Mouse (Mus musculus): ENCODE measurements at regions not wholly inside any gene's neighbourhood (a gene's known extent, or its start where the extent isn't known, plus 50 kb on each side); places are given as distances from the start of the nearest gene placed in this dataset.
A peak's percentile ranks its signal among the peaks of the same experiment; 100 is the strongest.

DNA sequence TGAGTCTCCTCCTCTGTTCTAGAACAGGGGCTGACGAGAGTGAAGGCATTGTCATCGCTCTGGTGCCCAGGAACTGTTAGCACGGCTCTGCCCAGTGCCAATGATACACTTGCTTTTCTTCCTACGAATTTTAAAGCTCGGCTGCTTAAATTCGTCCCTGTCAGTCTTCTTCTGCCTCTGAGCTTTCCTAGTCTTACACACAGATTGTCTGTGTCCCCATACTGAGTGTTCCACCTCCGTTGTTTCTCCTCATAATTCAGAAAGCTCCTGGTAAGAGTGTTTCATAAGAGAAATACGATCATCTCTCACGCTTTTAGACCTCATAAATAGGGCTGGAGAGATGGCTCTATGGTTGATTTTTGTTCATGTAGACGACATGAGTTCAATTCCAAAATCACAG is 282.9 kb upstream of the Rnf219 start:
- no peaks in the 10 kb centered on the region for H3K4me1 ChIP-seq (ENCODE audit: control insufficient read depth, insufficient read depth, low read length)

DNA sequence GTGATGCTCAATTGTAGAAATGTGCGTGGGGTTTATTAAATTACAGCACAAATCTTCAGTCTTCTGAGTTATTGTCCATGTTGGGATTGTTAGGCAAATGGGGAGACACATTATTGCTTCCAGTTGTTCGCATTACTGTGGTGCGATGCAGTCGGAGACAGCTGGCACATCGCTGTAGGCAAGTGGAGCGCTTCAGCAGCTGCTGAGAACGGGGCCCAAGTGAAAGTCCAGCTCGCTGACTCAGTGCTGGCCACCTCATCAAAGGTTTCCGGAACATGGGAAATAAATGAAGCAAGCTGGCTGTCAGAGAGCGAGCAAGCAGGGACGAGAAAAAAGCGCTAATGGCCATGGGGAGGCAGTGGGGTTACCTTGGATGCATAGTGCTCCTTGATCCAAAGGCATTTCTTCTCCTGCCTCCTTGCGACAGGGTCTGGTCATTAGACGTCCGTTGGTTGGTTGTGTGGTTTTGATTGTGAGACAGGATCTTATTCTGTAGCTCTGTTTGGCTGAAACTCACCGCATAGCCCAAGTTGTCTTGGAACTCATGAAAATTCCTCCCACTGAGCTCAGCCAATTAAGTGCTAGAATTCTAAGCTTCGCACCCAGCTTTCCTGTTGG is 274.0 kb upstream of the Rnf219 start:
- H3K79me2 ChIP-seq (ENCODE audit: control insufficient read depth, insufficient read depth, low read length) = no peaks in the 10 kb centered on the region
- WGBS = 85% methylated on average over 17 of the region's 17 CpGs
- DNase-seq (ENCODE audit: extremely low read depth, low read depth, low spot score) = no peak
- H3K4me3 ChIP-seq (ENCODE audit: insufficient read depth, low read depth, low read length) = no peak overlapping the region
- no peak overlapping the region for H3K9ac ChIP-seq (ENCODE audit: low read depth, low read length)
- H3K36me3 ChIP-seq (ENCODE audit: control insufficient read depth, insufficient read depth, low read length) = no peaks in the 10 kb centered on the region
- H3K27me3 ChIP-seq (ENCODE audit: control insufficient read depth, insufficient read depth, low read length) = no peaks in the 10 kb centered on the region
- H3K27ac ChIP-seq (replicated peaks; ENCODE audit: insufficient read depth, low read depth, low read length) = no peak overlapping the region
- TF ChIP-seq CTCF (IDR thresholded peaks at IDR 0.05; ENCODE audit: low read depth, low read length) (no peak), POLR2A (IDR thresholded peaks at IDR 0.05; ENCODE audit: extremely low read depth, insufficient read depth, low read length) (no peak)
- H3K4me1 ChIP-seq (ENCODE audit: control insufficient read depth, insufficient read depth, low read length) = no peaks in the 10 kb centered on the region

More for the DNA sequence above, 282.9 kb upstream of the Rnf219 start:
- 78% methylated on average over 10 of the region's 10 CpGs for WGBS
- no peak for TF ChIP-seq CTCF (IDR thresholded peaks at IDR 0.05; ENCODE audit: low read depth, low read length)
- no peak for TF ChIP-seq POLR2A (IDR thresholded peaks at IDR 0.05; ENCODE audit: extremely low read depth, insufficient read depth, low read length)
- Histone ChIP-seq H3K36me3 (ENCODE audit: control insufficient read depth, insufficient read depth, low read length) (no peaks in the 10 kb centered on the region), H3K27me3 (ENCODE audit: control insufficient read depth, insufficient read depth, low read length) (no peaks in the 10 kb centered on the region), H3K27ac (replicated peaks; ENCODE audit: insufficient read depth, low read depth, low read length) (no peak overlapping the region), H3K9ac (ENCODE audit: low read depth, low read length) (no peak overlapping the region), H3K4me3 (ENCODE audit: insufficient read depth, low read depth, low read length) (no peak overlapping the region), H3K79me2 (ENCODE audit: control insufficient read depth, insufficient read depth, low read length) (no peaks in the 10 kb centered on the region)
- DNase-seq (ENCODE audit: extremely low read depth, low read depth, low spot score) = no peak

DNA sequence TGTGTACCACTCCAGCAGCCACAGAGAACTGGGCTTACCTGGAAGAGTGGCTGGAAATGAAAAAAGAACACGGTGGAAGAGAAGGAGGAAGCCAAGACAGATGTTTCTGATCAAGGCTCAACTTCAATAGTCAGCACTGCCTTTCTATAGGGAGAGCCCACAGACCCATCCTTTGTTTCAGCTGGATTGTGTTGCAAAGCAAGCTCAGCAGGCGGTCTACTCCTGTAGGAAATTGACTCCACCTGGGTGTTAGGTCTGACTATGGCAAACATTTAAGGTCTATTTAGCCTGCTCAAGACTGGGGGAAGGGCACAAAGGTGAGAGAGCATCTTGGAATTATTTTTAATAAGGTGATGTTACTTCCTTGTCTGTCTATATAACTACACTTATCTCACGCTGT is 266.9 kb upstream of the Rnf219 start:
- 56% methylated on average over 3 of the region's 3 CpGs for WGBS
- no peaks in the 10 kb centered on the region for H3K36me3 ChIP-seq (ENCODE audit: control insufficient read depth, insufficient read depth, low read length)
- H3K27ac ChIP-seq (replicated peaks; ENCODE audit: insufficient read depth, low read depth, low read length) = no peak overlapping the region
- H3K27me3 ChIP-seq (ENCODE audit: control insufficient read depth, insufficient read depth, low read length) = no peaks in the 10 kb centered on the region
- no peaks in the 10 kb centered on the region for H3K79me2 ChIP-seq (ENCODE audit: control insufficient read depth, insufficient read depth, low read length)
- H3K4me1 ChIP-seq (ENCODE audit: control insufficient read depth, insufficient read depth, low read length) = no peaks in the 10 kb centered on the region
- H3K4me3 ChIP-seq (ENCODE audit: insufficient read depth, low read depth, low read length) = no peak overlapping the region
- H3K9ac ChIP-seq (ENCODE audit: low read depth, low read length) = no peak overlapping the region
- DNase-seq (ENCODE audit: extremely low read depth, low read depth, low spot score) = no peak
- TF ChIP-seq CTCF (IDR thresholded peaks at IDR 0.05; ENCODE audit: low read depth, low read length) = no peak
- TF ChIP-seq POLR2A (IDR thresholded peaks at IDR 0.05; ENCODE audit: extremely low read depth, insufficient read depth, low read length) = no peak

DNA sequence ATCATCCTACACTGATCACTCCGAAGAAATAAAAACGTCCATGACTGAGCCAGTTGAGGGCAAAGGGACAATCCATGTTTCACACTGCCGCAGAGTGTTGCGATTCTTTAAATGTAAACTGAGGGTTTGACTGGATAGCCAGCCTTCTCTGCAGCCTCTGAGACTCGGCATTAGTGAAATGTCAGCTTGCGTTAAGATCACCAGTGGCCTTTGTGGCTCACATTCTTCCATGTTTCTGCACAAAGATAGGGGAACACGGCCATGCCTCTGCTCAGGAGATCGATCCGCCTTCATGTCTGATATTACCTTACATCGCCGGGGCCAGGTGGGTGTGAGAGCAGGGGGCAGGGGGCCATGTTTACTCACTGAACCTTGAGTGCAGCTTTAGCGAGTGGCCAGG is 262.6 kb upstream of the Rnf219 start:
- Histone ChIP-seq H3K4me1 (ENCODE audit: control insufficient read depth, insufficient read depth, low read length) (no peaks in the 10 kb centered on the region), H3K27me3 (ENCODE audit: control insufficient read depth, insufficient read depth, low read length) (no peaks in the 10 kb centered on the region), H3K4me3 (ENCODE audit: insufficient read depth, low read depth, low read length) (no peak overlapping the region), H3K79me2 (ENCODE audit: control insufficient read depth, insufficient read depth, low read length) (no peaks in the 10 kb centered on the region), H3K9ac (ENCODE audit: low read depth, low read length) (no peak overlapping the region), H3K27ac (replicated peaks; ENCODE audit: insufficient read depth, low read depth, low read length) (no peak overlapping the region), H3K36me3 (ENCODE audit: control insufficient read depth, insufficient read depth, low read length) (no peaks in the 10 kb centered on the region)
- no peak for DNase-seq (ENCODE audit: extremely low read depth, low read depth, low spot score)
- 49% methylated on average over 12 of the region's 12 CpGs for WGBS
- TF ChIP-seq CTCF (IDR thresholded peaks at IDR 0.05; ENCODE audit: low read depth, low read length) = no peak
- no peak for TF ChIP-seq POLR2A (IDR thresholded peaks at IDR 0.05; ENCODE audit: extremely low read depth, insufficient read depth, low read length)

DNA sequence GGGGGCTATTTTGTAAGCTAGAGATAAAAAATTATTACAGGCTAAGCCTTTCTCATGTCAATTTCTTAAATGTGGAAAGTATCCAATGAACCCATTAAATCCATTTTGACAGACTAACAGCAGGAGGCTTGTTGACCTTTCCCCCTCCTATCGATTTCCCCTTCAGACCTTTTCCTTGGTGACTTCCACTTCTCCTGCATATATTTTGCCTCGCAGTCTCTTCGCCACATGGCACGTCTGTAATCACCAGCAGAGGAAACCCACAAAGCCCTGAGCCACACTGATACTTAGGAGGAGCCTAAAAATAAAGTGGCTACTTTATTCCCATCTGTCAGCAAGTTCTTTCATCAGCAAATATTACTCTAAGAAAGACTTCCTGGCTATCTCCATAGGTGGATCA is 247.5 kb upstream of the Rnf219 start:
- Histone ChIP-seq H3K79me2 (ENCODE audit: control insufficient read depth, insufficient read depth, low read length) (no peaks in the 10 kb centered on the region), H3K36me3 (ENCODE audit: control insufficient read depth, insufficient read depth, low read length) (no peaks in the 10 kb centered on the region), H3K27ac (replicated peaks; ENCODE audit: insufficient read depth, low read depth, low read length) (no peak overlapping the region), H3K4me3 (ENCODE audit: insufficient read depth, low read depth, low read length) (no peak overlapping the region), H3K9ac (ENCODE audit: low read depth, low read length) (no peak overlapping the region), H3K27me3 (ENCODE audit: control insufficient read depth, insufficient read depth, low read length) (no peaks in the 10 kb centered on the region), H3K4me1 (ENCODE audit: control insufficient read depth, insufficient read depth, low read length) (no peaks in the 10 kb centered on the region)
- TF ChIP-seq CTCF (IDR thresholded peaks at IDR 0.05; ENCODE audit: low read depth, low read length) = no peak
- TF ChIP-seq POLR2A (IDR thresholded peaks at IDR 0.05; ENCODE audit: extremely low read depth, insufficient read depth, low read length) = no peak
- WGBS = 55% methylated on average over 4 of the region's 4 CpGs
- peak; percentile 1 for DNase-seq (ENCODE audit: extremely low read depth, low read depth, low spot score)

DNA sequence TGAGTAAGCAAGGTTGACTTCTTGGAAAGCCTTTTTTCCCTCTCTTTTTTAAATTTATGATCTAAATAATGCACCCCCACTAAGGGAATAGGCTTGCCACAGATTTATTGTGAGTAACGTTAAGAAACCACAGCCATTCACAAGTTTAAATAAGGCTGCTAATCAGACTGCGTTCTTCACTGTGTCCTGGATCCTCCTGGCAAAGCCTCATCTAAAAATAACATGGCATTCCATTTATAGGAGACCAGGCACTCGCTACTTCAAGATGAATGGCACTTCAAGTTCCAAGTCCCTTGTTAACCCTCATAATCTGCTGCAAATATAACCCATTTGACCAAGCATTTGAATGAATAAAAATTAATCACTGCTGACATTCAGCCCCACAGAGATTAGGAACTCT is 211.8 kb upstream of the Rnf219 start:
- no peaks in the 10 kb centered on the region for H3K27me3 ChIP-seq (ENCODE audit: control insufficient read depth, insufficient read depth, low read length)
- TF ChIP-seq POLR2A (IDR thresholded peaks at IDR 0.05; ENCODE audit: extremely low read depth, insufficient read depth, low read length) = no peak
- no peak for TF ChIP-seq CTCF (IDR thresholded peaks at IDR 0.05; ENCODE audit: low read depth, low read length)
- H3K4me3 ChIP-seq (ENCODE audit: insufficient read depth, low read depth, low read length) = no peak overlapping the region
- H3K4me1 ChIP-seq (ENCODE audit: control insufficient read depth, insufficient read depth, low read length) = no peaks in the 10 kb centered on the region
- 68% methylated on average over 3 of the region's 3 CpGs for WGBS
- no peak for DNase-seq (ENCODE audit: extremely low read depth, low read depth, low spot score)
- no peaks in the 10 kb centered on the region for H3K79me2 ChIP-seq (ENCODE audit: control insufficient read depth, insufficient read depth, low read length)
- no peaks in the 10 kb centered on the region for H3K36me3 ChIP-seq (ENCODE audit: control insufficient read depth, insufficient read depth, low read length)
- no peak overlapping the region for H3K9ac ChIP-seq (ENCODE audit: low read depth, low read length)
- no peak overlapping the region for H3K27ac ChIP-seq (replicated peaks; ENCODE audit: insufficient read depth, low read depth, low read length)
